Mouse (Mus musculus): ENCODE data around the gene 4930430F08Rik.

DNA sequence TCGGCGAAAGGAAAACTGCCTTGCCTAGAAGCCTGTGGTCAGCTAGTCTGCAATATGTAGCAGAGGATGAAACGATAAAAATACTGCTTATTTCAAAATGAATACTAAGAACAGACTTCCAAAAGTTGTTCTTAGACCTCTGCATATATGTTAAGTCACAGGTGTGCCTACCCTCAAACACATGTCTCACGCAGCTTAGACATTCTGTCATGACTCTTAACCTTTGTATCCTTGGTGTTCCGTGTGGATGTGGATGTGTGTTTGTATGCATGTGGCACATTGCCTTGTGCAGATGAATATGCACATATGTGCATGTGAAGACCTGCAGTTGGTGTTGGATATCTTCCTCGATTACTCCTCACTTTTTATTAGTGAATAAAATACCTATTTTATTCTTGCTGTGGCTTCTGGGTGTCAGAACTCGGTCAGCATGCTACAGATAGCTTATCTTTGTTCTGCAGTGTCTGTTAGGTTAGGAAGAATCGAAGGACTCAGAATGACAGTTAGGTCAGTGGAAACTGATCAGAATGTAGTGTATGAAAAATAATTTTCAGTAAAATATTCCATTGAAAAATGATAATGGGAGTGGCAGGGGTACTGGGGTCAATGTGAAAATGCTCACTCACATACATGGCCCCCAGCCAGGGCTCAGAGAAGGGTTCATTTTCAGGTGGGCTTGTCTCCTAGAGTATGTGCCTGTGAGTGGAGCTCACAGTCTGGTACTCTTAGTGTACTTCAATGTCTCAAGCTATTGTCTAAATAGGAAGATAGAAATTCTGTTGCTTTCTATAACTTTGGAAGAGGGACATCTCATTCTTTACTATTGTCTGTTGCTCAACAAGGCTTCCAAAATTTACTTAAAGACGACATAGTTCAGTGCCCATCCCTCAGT, 65.5 kb downstream of the 4930430F08Rik start:
- no peak for TF ChIP-seq CTCF (IDR thresholded peaks at IDR 0.05; ENCODE audit: insufficient read depth, low read depth, low read length)
- no peak for TF ChIP-seq POLR2A (IDR thresholded peaks at IDR 0.05; ENCODE audit: insufficient read depth, low read depth, low read length)
